Mouse (Mus musculus) frontal cortex, adult (tissue): ENCODE measurements around the gene Tmem189.

ENCODE experiments used
- ATAC-seq: cut with Nextera tagmentation; 2 replicates; pipeline ENCODE4 v1.9.2; 2017; ENCODE audit warnings: mild to moderate bottlenecking, moderate library complexity, mixed read lengths; ENCODE audit not compliant: low TSS enrichment

The Tmem189 gene

DNA sequence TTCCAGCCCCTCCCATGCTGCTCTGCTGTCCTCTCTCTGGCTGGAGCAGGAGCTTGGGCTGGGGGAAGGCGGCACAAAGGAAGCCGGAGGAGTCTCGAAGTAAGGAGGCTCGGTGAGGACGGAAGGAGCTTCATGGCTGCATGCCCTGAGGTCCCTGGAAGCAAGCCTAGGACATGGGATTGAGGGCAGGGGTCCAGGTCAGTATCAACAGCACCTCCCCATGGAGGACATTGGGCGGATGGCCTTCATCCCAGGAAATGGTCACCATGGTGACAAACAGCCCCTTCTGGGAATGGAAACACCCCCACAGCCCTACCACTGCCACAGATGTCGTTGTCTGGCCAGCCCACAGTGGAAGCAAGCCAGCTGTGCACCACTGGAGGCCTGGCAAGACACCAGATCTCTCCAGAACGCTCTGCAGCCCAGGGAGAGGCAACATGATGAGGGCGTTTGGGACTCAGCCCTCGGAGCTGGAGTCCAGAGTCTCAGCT, 95.1 kb downstream of the Tmem189 start:
- ATAC-seq: peak; percentile 52

DNA sequence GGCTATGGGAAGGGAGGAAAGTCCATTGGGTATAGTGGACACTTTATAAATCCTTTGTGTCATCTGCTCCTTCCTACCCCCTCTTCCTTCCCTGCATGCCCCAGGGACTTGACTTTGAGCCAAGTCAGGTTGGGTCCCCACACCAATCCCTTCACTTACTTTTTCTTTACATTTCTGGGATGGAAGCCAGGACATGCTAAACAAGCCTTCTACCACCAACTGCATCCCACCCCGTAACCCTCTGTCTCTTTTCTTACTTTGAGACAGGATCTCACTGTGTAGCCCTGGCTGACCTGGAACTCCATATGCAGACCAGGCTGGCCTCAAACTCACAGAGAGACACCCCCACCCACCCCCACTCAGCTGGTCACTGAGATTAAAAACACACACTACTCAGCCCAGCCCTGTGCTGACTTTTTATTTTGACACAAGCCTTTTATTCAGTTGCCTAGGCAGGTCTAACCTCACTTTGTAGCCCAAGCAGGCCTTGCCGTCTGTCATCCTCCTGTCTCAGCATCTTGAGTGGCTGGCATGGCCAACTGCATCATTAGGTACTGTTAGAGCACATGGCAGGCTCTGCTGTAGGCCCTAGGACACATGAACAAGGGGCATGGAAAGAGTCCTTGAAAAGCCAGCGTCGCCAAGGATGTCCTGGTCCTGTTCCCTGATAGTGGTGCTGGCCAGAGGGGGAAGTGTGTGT, 95.9 kb downstream of the Tmem189 start:
- no peak for ATAC-seq
